Mouse (Mus musculus): ENCODE results near the gene Mfap1b.

GRCm38 (mm10) chr2:121452990-121453389 is 20.9 kb downstream of the Mfap1b start, which contains the start of gene Hypk:
- TF ChIP-seq EP300 (optimal IDR thresholded peaks at IDR 0.05) (no peak), CTCF (IDR thresholded peaks at IDR 0.05; ENCODE audit: low read depth) (no peak)

Measured in stomach, postnatal 0 days (tissue).